Mouse (Mus musculus): ENCODE measurements around the gene Hoxd9. TPM values are rescaled to one million over a fixed set of nuclear protein-coding genes. Genes with fewer than 3 reads are reported as not detected.

Gene Hoxd9
- polyA plus RNA-seq, 1 experiment from 2014 or later, result 24.1 TPM

GRCm38 (mm10) chr2:74671847-74672246 is 25.7 kb upstream of the Hoxd9 start:
- ATAC-seq (ENCODE audit: insufficient number of reproducible peaks, low FRiP score, low TSS enrichment, low read depth) (no peak), DNase-seq (ENCODE audit: low spot score) (peak; percentile 40)
- peak overlapping the region; percentile 55 for H3K9ac ChIP-seq (ENCODE audit: low read length)
- H3K4me3 ChIP-seq (ENCODE audit: low read depth, low read length), result peak overlapping the region; percentile 28
- peaks cover 36% of the 10 kb centered on the region for H3K27me3 ChIP-seq (ENCODE audit: control insufficient read depth, insufficient read depth, low read length)
- H3K4me2 ChIP-seq (ENCODE audit: low read depth, severe bottlenecking), result peak overlapping the region; percentile 47
- under 1% methylated on average over 5 of the region's 5 CpGs for WGBS
- H3K36me3 ChIP-seq (ENCODE audit: control insufficient read depth, insufficient read depth, low read length), result no peaks in the 10 kb centered on the region
- peaks cover 18% of the 10 kb centered on the region for H3K4me1 ChIP-seq (ENCODE audit: control insufficient read depth, insufficient read depth, low read length)
- H3K27ac ChIP-seq (replicated peaks; ENCODE audit: low read depth, low read length), result 0 out of 2 replicates have a peak overlapping the region, but pooled peaks have one; percentile 74
- H3K9me3 ChIP-seq (ENCODE audit: control insufficient read depth, low read length), result no peaks in the 10 kb centered on the region

GRCm38 (mm10) chr2:74672481-74673362 is 24.8 kb upstream of the Hoxd9 start:
- under 1% methylated on average over 40 of the region's 40 CpGs for WGBS
- ATAC-seq (ENCODE audit: insufficient number of reproducible peaks, low FRiP score, low TSS enrichment, low read depth) (peak; percentile 34), DNase-seq (ENCODE audit: low spot score) (peak; percentile 91)
- Histone ChIP-seq H3K4me3 (ENCODE audit: low read depth, low read length) (peak overlapping the region; percentile 28), H3K9ac (ENCODE audit: low read length) (peak overlapping the region; percentile 60), H3K9me3 (ENCODE audit: control insufficient read depth, low read length) (no peaks in the 10 kb centered on the region), H3K4me1 (ENCODE audit: control insufficient read depth, insufficient read depth, low read length) (peaks cover 18% of the 10 kb centered on the region), H3K36me3 (ENCODE audit: control insufficient read depth, insufficient read depth, low read length) (no peaks in the 10 kb centered on the region), H3K27me3 (ENCODE audit: control insufficient read depth, insufficient read depth, low read length) (peaks cover 34% of the 10 kb centered on the region), H3K4me2 (ENCODE audit: low read depth, severe bottlenecking) (peak overlapping the region; percentile 47), H3K27ac (replicated peaks; ENCODE audit: low read depth, low read length) (peak overlapping the region; percentile 90)

GRCm38 (mm10) chr2:74673835-74674425 is 23.6 kb upstream of the Hoxd9 start:
- peak overlapping the region; percentile 90 for H3K27ac ChIP-seq (replicated peaks; ENCODE audit: low read depth, low read length)
- peak overlapping the region; percentile 90 for H3K9ac ChIP-seq (ENCODE audit: low read length)
- H3K36me3 ChIP-seq (ENCODE audit: control insufficient read depth, insufficient read depth, low read length), result no peaks in the 10 kb centered on the region
- peak overlapping the region; percentile 52 for H3K4me3 ChIP-seq (ENCODE audit: low read depth, low read length)
- H3K27me3 ChIP-seq (ENCODE audit: control insufficient read depth, insufficient read depth, low read length), result peaks cover 27% of the 10 kb centered on the region
- H3K4me1 ChIP-seq (ENCODE audit: control insufficient read depth, insufficient read depth, low read length), result peaks cover 15% of the 10 kb centered on the region
- under 1% methylated on average over 24 of the region's 24 CpGs for WGBS
- peak overlapping the region; percentile 47 for H3K4me2 ChIP-seq (ENCODE audit: low read depth, severe bottlenecking)
- no peaks in the 10 kb centered on the region for H3K9me3 ChIP-seq (ENCODE audit: control insufficient read depth, low read length)
- ATAC-seq (ENCODE audit: insufficient number of reproducible peaks, low FRiP score, low TSS enrichment, low read depth) (peak; percentile 45; the same call in 1 of the 2 replicates), DNase-seq (ENCODE audit: low spot score) (peak; percentile 88)

- Histone ChIP-seq H3K9ac (ENCODE audit: low read length) (peak within 1 kb of the TSS; percentile 90), H3K4me2 (ENCODE audit: low read depth, severe bottlenecking) (peak within 1 kb of the TSS; percentile 47), H3K27ac (replicated peaks; ENCODE audit: low read depth, low read length) (peak within 1 kb of the TSS; percentile 90), H3K4me1 (ENCODE audit: control insufficient read depth, insufficient read depth, low read length) (peaks cover 22% of the 10 kb centered on the region), H3K36me3 (ENCODE audit: control insufficient read depth, insufficient read depth, low read length) (no peaks in the 10 kb centered on the region), H3K9me3 (ENCODE audit: control insufficient read depth, low read length) (no peaks in the 10 kb centered on the region), H3K4me3 (ENCODE audit: low read depth, low read length) (peak within 1 kb of the TSS; percentile 52), H3K27me3 (ENCODE audit: control insufficient read depth, insufficient read depth, low read length) (peaks cover 20% of the 10 kb centered on the region)
- DNase-seq (ENCODE audit: low spot score), result peak; percentile 77
- ATAC-seq (ENCODE audit: insufficient number of reproducible peaks, low FRiP score, low TSS enrichment, low read depth), result peak; percentile 53; the same call in 1 of the 2 replicates
- under 1% methylated on average over 47 of the region's 47 CpGs for WGBS
These were observed 22.5 kb upstream of the Hoxd9 start, which contains the start of gene Hoxd12 for GRCm38 (mm10) chr2:74674881-74675665. Gene Hoxd12 (plus strand): TSS chr2:74675013.

GRCm38 (mm10) chr2:74675666-74676282 is 21.8 kb upstream of the Hoxd9 start:
- Histone ChIP-seq H3K27me3 (ENCODE audit: control insufficient read depth, insufficient read depth, low read length) (peaks cover 21% of the 10 kb centered on the region), H3K4me3 (ENCODE audit: low read depth, low read length) (peak overlapping the region; percentile 52), H3K9me3 (ENCODE audit: control insufficient read depth, low read length) (no peaks in the 10 kb centered on the region), H3K4me1 (ENCODE audit: control insufficient read depth, insufficient read depth, low read length) (peaks cover 23% of the 10 kb centered on the region), H3K4me2 (ENCODE audit: low read depth, severe bottlenecking) (peak overlapping the region; percentile 47), H3K9ac (ENCODE audit: low read length) (peak overlapping the region; percentile 90), H3K27ac (replicated peaks; ENCODE audit: low read depth, low read length) (peak overlapping the region; percentile 90), H3K36me3 (ENCODE audit: control insufficient read depth, insufficient read depth, low read length) (no peaks in the 10 kb centered on the region)
- peak; percentile 59 for DNase-seq (ENCODE audit: low spot score)
- ATAC-seq (ENCODE audit: insufficient number of reproducible peaks, low FRiP score, low TSS enrichment, low read depth), result no peak
- 7% methylated on average over 24 of the region's 24 CpGs for WGBS

GRCm38 (mm10) chr2:74676376-74677052 is 21.0 kb upstream of the Hoxd9 start:
- DNase-seq (ENCODE audit: low spot score) (peak; percentile 52), ATAC-seq (ENCODE audit: insufficient number of reproducible peaks, low FRiP score, low TSS enrichment, low read depth) (no peak)
- no peaks in the 10 kb centered on the region for H3K9me3 ChIP-seq (ENCODE audit: control insufficient read depth, low read length)
- H3K27me3 ChIP-seq (ENCODE audit: control insufficient read depth, insufficient read depth, low read length), result peaks cover 23% of the 10 kb centered on the region
- WGBS, result 4% methylated on average over 9 of the region's 9 CpGs
- H3K36me3 ChIP-seq (ENCODE audit: control insufficient read depth, insufficient read depth, low read length), result no peaks in the 10 kb centered on the region
- H3K9ac ChIP-seq (ENCODE audit: low read length), result peak overlapping the region; percentile 90
- H3K4me1 ChIP-seq (ENCODE audit: control insufficient read depth, insufficient read depth, low read length), result peaks cover 23% of the 10 kb centered on the region
- peak overlapping the region; percentile 48; the same call in 1 of the 2 replicates for H3K27ac ChIP-seq (replicated peaks; ENCODE audit: low read depth, low read length)
- peak overlapping the region; percentile 52 for H3K4me3 ChIP-seq (ENCODE audit: low read depth, low read length)
- peak overlapping the region; percentile 47 for H3K4me2 ChIP-seq (ENCODE audit: low read depth, severe bottlenecking)

GRCm38 (mm10) chr2:74677106-74677505 is 20.4 kb upstream of the Hoxd9 start:
- H3K9me3 ChIP-seq (ENCODE audit: control insufficient read depth, low read length), result no peaks in the 10 kb centered on the region
- ATAC-seq (ENCODE audit: insufficient number of reproducible peaks, low FRiP score, low TSS enrichment, low read depth), result no peak
- peak; percentile 49 for DNase-seq (ENCODE audit: low spot score)
- 17% methylated on average over 2 of the region's 2 CpGs for WGBS
- 0 out of 2 replicates have a peak overlapping the region, but pooled peaks have one; percentile 48 for H3K27ac ChIP-seq (replicated peaks; ENCODE audit: low read depth, low read length)
- H3K36me3 ChIP-seq (ENCODE audit: control insufficient read depth, insufficient read depth, low read length), result no peaks in the 10 kb centered on the region
- H3K27me3 ChIP-seq (ENCODE audit: control insufficient read depth, insufficient read depth, low read length), result peaks cover 24% of the 10 kb centered on the region
- peak overlapping the region; percentile 90 for H3K9ac ChIP-seq (ENCODE audit: low read length)
- peaks cover 24% of the 10 kb centered on the region for H3K4me1 ChIP-seq (ENCODE audit: control insufficient read depth, insufficient read depth, low read length)
- peak overlapping the region; percentile 47 for H3K4me2 ChIP-seq (ENCODE audit: low read depth, severe bottlenecking)
- H3K4me3 ChIP-seq (ENCODE audit: low read depth, low read length), result peak overlapping the region; percentile 52

Measured in limb, embryonic 11.5 days (tissue).